8 mouse cellular contexts compared by ENCODE assay signal in the genomic region with DNA sequence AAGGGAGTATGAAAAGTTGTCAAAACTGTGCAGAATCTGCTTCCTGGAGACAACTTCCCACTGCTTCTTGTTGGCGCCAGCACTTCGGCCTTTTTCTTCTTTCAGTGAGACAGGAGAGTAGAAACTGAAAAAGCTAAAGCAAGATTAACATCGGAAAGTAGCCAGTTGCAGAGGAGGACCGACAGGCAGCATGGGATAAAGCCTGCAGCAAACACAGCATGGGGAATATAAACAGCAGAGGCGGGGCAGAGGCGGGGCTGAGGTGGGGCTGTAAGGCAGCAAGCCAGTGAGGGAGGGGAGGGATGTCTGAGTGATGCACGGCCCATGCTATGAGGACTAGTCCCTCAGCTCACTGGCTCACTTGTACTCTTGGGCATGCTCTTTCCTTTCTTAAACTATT.
A peak's percentile ranks its signal among the peaks of the same experiment; 100 is the strongest.
DNase-seq lines count a peak whose midpoint lies in the region; ATAC-seq and TF ChIP-seq lines count a peak whose summit lies in the region.
"Had no signal": no experiment of that assay in that cellular context is flagged by ENCODE, and none has a peak within 500 bp of the region (broad histone marks: within the 10 kb centered on the region; RNA-seq: fewer than 3 reads in every experiment).

No protein-coding gene starts in this region.

- no peaks in the 10 kb centered on the region for H3K27me3 ChIP-seq in hindbrain, postnatal 0 days (ENCODE audit: insufficient read depth, low read length)
- no peaks in the 10 kb centered on the region for H3K27me3 ChIP-seq in hindbrain, embryonic 14.5 days (ENCODE audit: control insufficient read depth, insufficient read depth, low read length)

- no peak overlapping the region for H3K9ac ChIP-seq in hindbrain, postnatal 0 days (replicated peaks; ENCODE audit: low read length)
- no peak overlapping the region for H3K9ac ChIP-seq in hindbrain, embryonic 14.5 days

- TF ChIP-seq POLR2A in brain, embryonic 14.5 days (IDR thresholded peaks at IDR 0.05; ENCODE audit: borderline replicate concordance, extremely low read depth, insufficient read depth, insufficient read length, poor library complexity, severe bottlenecking), result no peak

- peak; percentile 16 for DNase-seq in hindbrain, postnatal 0 days (ENCODE audit: low spot score)
- no peak for DNase-seq in hindbrain, embryonic 14.5 days (ENCODE audit: low spot score)
- DNase-seq in R1 (ENCODE audit: low read depth, low spot score), result peak; percentile 24
- peak; percentile 68 for DNase-seq in brain, embryonic 14.5 days (ENCODE audit: low read depth)
- DNase-seq in left cerebral cortex, postnatal 36 days (ENCODE audit: low spot score in 2 of 2), result peak; percentile 35 to 45
- DNase-seq in testis, postnatal 10 days (ENCODE audit: low spot score), result peak; percentile 58
- DNase-seq in thymus, postnatal 36 days, result no peak

- ATAC-seq in hindbrain, postnatal 0 days, result no peak
- ATAC-seq in hindbrain, embryonic 14.5 days (ENCODE audit: low FRiP score), result no peak

- no peaks in the 10 kb centered on the region for H3K9me3 ChIP-seq in hindbrain, postnatal 0 days (ENCODE audit: low read length)
- no peaks in the 10 kb centered on the region for H3K9me3 ChIP-seq in hindbrain, embryonic 14.5 days (ENCODE audit: control insufficient read depth, low read length)

- H3K4me1 ChIP-seq in hindbrain, postnatal 0 days (ENCODE audit: insufficient read depth, low read length), result no peaks in the 10 kb centered on the region
- H3K4me1 ChIP-seq in hindbrain, embryonic 14.5 days (replicated peaks; ENCODE audit: control insufficient read depth, insufficient read depth, low read length), result no peaks in the 10 kb centered on the region

- WGBS in hindbrain, postnatal 0 days, result 18% methylated on average over 7 of the region's 7 CpGs
- 12% methylated on average over 7 of the region's 7 CpGs for WGBS in hindbrain, embryonic 14.5 days

- no peak overlapping the region for H3K4me3 ChIP-seq in hindbrain, postnatal 0 days (ENCODE audit: low read length)
- no peak overlapping the region for H3K4me3 ChIP-seq in hindbrain, embryonic 14.5 days (replicated peaks; ENCODE audit: low read length)
- H3K4me3 ChIP-seq: heart, adult 2 months had no signal

- TF ChIP-seq CTCF in hindbrain, postnatal 0 days (IDR thresholded peaks at IDR 0.05; ENCODE audit: low read depth), result no peak
- no peak for TF ChIP-seq CTCF in brain, embryonic 14.5 days (IDR thresholded peaks at IDR 0.05; ENCODE audit: borderline replicate concordance, extremely low read depth, insufficient read depth, insufficient read length)

- no peak overlapping the region for H3K27ac ChIP-seq in hindbrain, postnatal 0 days
- H3K27ac ChIP-seq in hindbrain, embryonic 14.5 days, result no peak overlapping the region
- H3K27ac ChIP-seq: heart, adult 2 months had no signal

- intact Hi-C loops in left cerebral cortex, postnatal 36 days (cut with DNase I), result no loop called here

- no peaks in the 10 kb centered on the region for H3K36me3 ChIP-seq in hindbrain, postnatal 0 days (ENCODE audit: insufficient read depth, low read length)
- no peaks in the 10 kb centered on the region for H3K36me3 ChIP-seq in hindbrain, embryonic 14.5 days (replicated peaks; ENCODE audit: control insufficient read depth, insufficient read depth)

- H3K4me2 ChIP-seq in hindbrain, postnatal 0 days (ENCODE audit: low read depth, low read length), result no peak overlapping the region
- H3K4me2 ChIP-seq in hindbrain, embryonic 14.5 days (replicated peaks), result no peak overlapping the region

Comparison
In these comparisons a context has a peak if more than half of its experiments do, and no peak if none do; other contexts are left out.
1. DNase-seq: peak in hindbrain, postnatal 0 days (single experiment), R1 (single experiment), brain, embryonic 14.5 days (single experiment), left cerebral cortex, postnatal 36 days (2 of 2) and testis, postnatal 10 days (single experiment); none in hindbrain, embryonic 14.5 days (single experiment) and thymus, postnatal 36 days (0 of 2).